Mouse (Mus musculus): Measurements from ENCODE around the gene Lsm6.

Gene Lsm6

GRCm38 (mm10) chr8:78806006-78806405 is 14.9 kb downstream of the Lsm6 start:
- DNase-seq (ENCODE audit: low spot score) = no peak

- no peak for DNase-seq (ENCODE audit: low spot score)
Observed at GRCm38 (mm10) chr8:78801201-78801600, 19.7 kb downstream of the Lsm6 start.

GRCm38 (mm10) chr8:78798671-78799070 is 22.3 kb downstream of the Lsm6 start:
- no peak for DNase-seq (ENCODE audit: low spot score)

GRCm38 (mm10) chr8:78797985-78798384 is 23.0 kb downstream of the Lsm6 start:
- DNase-seq (ENCODE audit: low spot score) = no peak

DNA sequence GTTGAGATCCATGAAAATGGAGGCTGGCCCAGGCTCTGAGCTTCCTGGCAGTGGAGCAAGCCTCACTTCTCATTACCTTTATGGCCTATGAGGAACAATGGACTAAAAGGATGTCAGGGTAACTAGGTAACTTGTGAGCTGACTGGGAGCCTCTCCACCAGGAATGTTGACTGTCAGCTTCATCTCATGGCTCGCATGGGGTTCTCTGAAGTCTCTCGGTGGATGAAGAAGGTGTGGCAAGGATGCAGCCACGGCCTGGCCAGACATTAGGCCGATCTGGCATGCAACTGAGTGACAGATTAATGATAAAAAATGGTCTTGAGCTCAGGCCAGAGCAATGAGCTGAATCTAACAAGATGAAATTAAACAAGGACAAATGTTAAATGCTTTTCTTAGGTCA is 27.7 kb downstream of the Lsm6 start:
- no peak for DNase-seq (ENCODE audit: low spot score)

DNA sequence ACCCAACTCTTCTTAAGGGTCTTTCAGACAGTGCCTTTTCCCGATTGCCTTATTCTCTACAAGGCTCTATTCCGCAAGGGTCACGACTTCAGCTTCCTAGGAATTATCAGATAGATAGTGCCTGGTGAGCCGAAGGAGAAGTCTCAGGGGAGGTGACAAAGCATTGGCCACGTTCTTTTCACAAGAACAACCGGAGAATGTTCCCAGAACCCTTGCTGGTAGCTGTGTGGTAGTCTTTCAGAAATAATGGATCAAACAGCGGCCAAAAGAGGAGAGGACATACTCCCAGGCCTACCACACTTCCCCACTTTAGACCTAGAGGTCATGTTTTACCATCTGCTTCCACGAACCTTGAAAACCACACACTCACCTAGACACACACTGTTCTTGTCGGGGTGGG is 44.1 kb downstream of the Lsm6 start:
- DNase-seq (ENCODE audit: low spot score) = no peak

DNA sequence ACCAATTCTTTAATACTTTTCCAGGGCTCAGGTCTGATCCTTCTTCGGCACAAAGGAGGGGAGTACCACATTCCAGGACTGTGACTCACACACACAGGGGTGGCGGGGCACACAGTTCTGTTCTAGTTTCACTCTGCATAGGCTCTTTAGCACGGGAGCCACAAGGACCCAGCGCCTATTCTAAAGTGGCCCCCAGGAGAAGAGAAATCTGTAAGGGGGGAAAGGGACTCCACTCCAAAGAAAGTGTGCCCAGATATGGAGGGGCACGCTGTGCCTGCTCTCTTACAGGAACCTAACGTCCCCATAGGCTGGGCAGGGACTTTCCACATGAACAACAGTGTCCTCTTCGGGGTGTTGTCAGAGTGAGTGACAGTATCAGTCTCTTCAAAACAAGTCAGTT is 49.7 kb downstream of the Lsm6 start:
- DNase-seq (ENCODE audit: low spot score) = no peak

GRCm38 (mm10) chr8:78770584-78770983 is 50.4 kb downstream of the Lsm6 start:
- no peak for DNase-seq (ENCODE audit: low spot score)

DNA sequence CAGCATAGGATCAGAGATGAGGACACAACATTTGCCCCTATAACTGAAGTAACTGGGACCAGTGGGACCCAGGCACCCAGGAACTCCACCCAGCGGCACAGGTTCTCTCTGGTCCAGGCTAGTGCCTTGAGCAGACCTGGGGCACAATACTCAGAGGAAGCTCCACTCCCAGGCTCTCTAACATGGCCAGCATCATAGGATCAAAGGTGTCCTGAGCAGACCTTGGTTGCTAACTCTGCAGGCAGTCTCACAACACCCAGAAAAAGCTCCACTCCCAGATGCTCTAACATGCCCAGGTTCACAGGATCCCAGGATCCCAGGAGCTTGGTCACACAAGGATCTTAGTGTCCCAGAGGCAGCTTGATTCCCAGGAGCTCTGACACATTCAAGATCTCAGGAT is 55.4 kb downstream of the Lsm6 start:
- no peak for DNase-seq (ENCODE audit: low spot score)

- no peak for DNase-seq (ENCODE audit: low spot score)
Observed at GRCm38 (mm10) chr8:78764976-78765375, 56.0 kb downstream of the Lsm6 start.

GRCm38 (mm10) chr8:78759139-78759538 is 61.8 kb downstream of the Lsm6 start:
- no peak for DNase-seq (ENCODE audit: low spot score)

DNA sequence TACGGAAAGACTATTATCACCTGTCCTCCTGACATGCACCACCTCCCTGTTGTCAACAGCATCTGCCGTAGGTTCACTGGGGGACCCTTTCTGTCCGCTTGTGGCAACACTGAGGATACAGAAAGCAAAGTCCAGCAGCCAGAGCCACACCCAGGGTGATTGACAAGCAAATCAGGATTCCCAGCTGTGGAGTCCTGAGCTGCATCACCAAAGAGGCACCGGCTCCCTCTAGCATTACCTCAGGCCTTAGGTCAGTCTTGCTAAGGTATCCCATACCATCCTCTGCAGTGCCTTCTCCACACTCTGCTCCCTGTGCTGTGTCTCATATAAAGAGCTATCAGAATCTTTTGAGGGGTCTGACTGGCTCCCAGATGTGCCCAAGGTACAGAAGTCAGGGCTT is 66.0 kb downstream of the Lsm6 start:
- no peak for DNase-seq (ENCODE audit: low spot score)

Data from layer of hippocampus, adult 9-10 months (tissue).